Mouse (Mus musculus) C2C12 (cell line): ENCODE data around the gene Slc22a6.

ENCODE experiments used
- CTCF ChIP-seq: IDR thresholded peaks from one replicate; pipeline ENCODE4 v1.5.1; 2011; ENCODE audit not compliant: control insufficient read depth, insufficient read depth, insufficient read length
- MYOG ChIP-seq: IDR thresholded peaks from one replicate; pipeline ENCODE4 v1.6.1; 2011; ENCODE audit not compliant: control insufficient read depth, insufficient read length; ENCODE audit errors: extremely low read depth

DNA sequence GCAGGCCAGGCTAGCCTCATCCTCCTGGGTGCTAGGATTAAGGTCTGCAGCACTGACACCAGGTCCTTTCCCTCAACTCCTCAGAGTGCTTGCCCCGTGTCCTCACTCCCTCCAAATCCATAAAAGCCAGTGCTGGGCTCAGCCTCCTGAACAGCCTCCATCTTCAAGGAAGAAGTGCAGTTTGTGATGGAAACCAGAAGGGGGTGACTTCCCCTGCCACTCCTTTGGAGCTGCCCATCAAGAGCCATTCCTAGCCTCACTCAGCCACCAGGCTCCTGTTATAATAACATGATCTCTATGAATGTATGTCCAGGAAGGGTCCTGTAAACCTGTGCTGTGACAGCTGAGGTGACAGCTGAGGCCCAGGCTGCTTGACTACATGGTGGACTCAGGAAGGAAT, 30.5 kb upstream of the Slc22a6 start:
- TF ChIP-seq CTCF: no peak
- TF ChIP-seq MYOG: no peak
